Mouse (Mus musculus) lung, adult 2 months (tissue): ENCODE measurements around the gene Hist1h2bc.

ENCODE experiments used
- CTCF ChIP-seq: fragments of 200-500 bp; IDR thresholded peaks from 2 replicates; pipeline ENCODE4 v1.5.1; 2011; ENCODE audit warnings: mild to moderate bottlenecking, low read length, control low read depth; ENCODE audit not compliant: insufficient read depth
- POLR2A ChIP-seq: fragments of 200-500 bp; IDR thresholded peaks from 2 replicates; pipeline ENCODE4 v1.6.1; 2011; ENCODE audit warnings: low read depth, mild to moderate bottlenecking, control low read depth, low read length, borderline replicate concordance; ENCODE audit errors: extremely low read depth

GRCm38 (mm10) chr13:23685121-23685861, 1.3 kb downstream of the Hist1h2bc start:
- no peak for TF ChIP-seq POLR2A
- TF ChIP-seq CTCF: no peak
